Mouse (Mus musculus): ENCODE results near the gene Sgcd.
"Not testable (repeated sequence)": the region's sequence is repeated elsewhere in the genome, so short reads cannot be mapped to it uniquely, and the experiment has no call there.

GRCm38 (mm10) chr11:47763569-47763968, 225.2 kb downstream of the Sgcd start:
- not testable (repeated sequence) for TF ChIP-seq POLR2A (IDR thresholded peaks at IDR 0.05; ENCODE audit: low read depth, low read length); CTCF (IDR thresholded peaks at IDR 0.05; ENCODE audit: extremely low read depth, insufficient read length, insufficient replicate concordance, low read depth, low read length)

Measured in small intestine, adult 2 months (tissue).